Mouse (Mus musculus) adrenal gland (tissue): ENCODE measurements around the gene Popdc2.

Experiments
- intact Hi-C: fragments of 180-260 bp; cut with DNase I; formaldehyde crosslinking; loops from one replicate; pipeline ENCODE4 v1.15.1; 2025

The Popdc2 gene

DNA sequence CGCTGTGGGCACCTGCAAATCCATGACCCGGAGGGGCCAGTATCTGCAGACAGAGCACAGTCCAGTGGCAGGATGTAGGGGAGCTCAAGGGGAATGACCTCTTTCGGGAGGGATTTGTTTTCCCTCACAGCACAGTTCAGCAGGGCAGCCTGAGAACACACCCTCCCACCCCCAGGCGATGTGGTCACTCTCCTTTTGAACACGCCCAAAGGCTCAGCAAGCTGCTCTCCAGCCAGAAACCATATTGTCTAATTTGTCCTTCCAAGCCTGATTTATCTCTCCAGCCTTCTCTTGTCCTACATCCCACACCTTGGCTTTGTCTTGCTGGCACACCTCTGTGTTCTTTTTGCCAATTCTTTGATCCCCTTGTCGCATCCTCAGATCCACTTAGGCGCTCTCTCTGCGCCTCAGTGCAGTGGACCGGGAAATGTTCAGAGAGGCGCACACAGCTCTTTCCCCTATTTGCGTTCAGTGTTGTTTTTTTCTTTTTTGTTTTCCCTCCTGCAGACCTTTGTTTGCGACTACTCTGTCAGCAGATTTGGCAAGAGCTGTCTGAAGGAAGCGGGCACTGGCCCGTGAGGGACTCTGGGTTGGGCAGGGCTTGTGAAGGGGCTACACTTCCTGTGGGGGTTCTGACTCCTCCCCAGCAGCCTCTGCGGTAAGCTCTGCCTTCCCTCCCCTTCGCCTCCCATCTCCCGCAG is 37.7 kb downstream of the Popdc2 start:
- intact Hi-C loops = loop anchor here (5.0 kb wide), 1 partner anchor 33 kb away; the partner anchor contains the start of gene Pla1a

GRCm38 (mm10) chr16:38400311-38400960 is 38.4 kb downstream of the Popdc2 start:
- intact Hi-C loops = no loop called here

GRCm38 (mm10) chr16:38401468-38401867 is 39.5 kb downstream of the Popdc2 start:
- intact Hi-C loops = no loop called here

DNA sequence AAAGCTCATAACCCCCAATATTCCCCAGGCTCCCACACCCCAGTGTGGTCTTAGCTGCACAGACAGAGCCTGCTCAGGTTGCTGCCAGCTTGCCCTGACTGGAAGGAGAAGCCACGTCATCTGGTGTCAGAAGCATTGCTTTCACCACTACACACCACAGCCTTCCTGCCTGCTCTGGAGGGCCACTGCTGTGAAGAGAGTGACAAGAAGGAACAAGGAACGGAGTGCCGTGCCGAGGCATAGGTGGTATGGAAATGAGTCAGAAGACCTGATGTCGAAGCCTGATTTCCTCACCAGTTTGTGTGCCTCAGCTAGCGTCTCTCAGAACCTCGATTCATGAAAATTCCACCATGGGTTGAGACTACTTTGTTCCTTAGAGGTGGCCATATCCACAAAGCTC is 41.6 kb downstream of the Popdc2 start:
- intact Hi-C loops = no loop called here

GRCm38 (mm10) chr16:38406293-38406692 is 44.3 kb downstream of the Popdc2 start:
- intact Hi-C loops = no loop called here

- intact Hi-C loops = no loop called here
These were observed 44.7 kb downstream of the Popdc2 start for GRCm38 (mm10) chr16:38406708-38407107.

- intact Hi-C loops = no loop called here
These were observed 45.6 kb downstream of the Popdc2 start for GRCm38 (mm10) chr16:38407584-38407983.

GRCm38 (mm10) chr16:38408416-38408815 is 46.4 kb downstream of the Popdc2 start:
- intact Hi-C loops = no loop called here

DNA sequence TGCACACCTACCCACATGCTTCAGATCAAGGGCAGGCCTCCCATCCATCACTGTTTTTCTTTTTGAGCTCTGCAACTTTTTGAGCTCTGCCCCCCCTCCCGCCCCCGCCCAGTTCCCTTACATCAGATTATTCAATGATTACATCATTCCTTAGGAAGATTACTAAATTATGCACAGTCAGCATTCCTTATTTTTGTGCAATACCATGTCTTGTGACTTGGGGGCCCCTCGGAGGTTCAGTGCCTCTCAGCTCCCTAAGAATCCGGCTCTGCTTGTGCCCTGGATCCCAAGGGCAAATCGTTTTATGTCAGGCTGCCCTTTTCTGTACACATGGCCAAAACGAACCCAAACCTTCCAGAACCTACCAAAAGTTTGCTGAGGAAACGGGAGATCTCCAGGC is 52.9 kb downstream of the Popdc2 start:
- intact Hi-C loops = no loop called here

- intact Hi-C loops = no loop called here
These were observed 63.4 kb downstream of the Popdc2 start for GRCm38 (mm10) chr16:38425374-38425773.

- intact Hi-C loops = no loop called here
These were observed 63.8 kb downstream of the Popdc2 start for GRCm38 (mm10) chr16:38425799-38426198.
